Mouse (Mus musculus) ES-E14 (cell line): ENCODE results near the gene Pde6c. TPM values are rescaled to one million over a fixed set of nuclear protein-coding genes. Genes with fewer than 3 reads are reported as not detected.

Experiments used
- DNase-seq: peaks from one replicate; pipeline ENCODE4 v3.0.0-alpha.2; 2013; ENCODE audit warnings: low read depth, low spot score
- H3K27ac ChIP-seq: 2 replicates; pipeline ENCODE4 v1.5.1; 2012; ENCODE audit warnings: low read depth, mild to moderate bottlenecking, low read length, moderate library complexity, mixed read lengths; ENCODE audit not compliant: poor library complexity, insufficient read depth, severe bottlenecking
- H3K36me3 ChIP-seq: 2 replicates; pipeline ENCODE4 v1.6.1; 2012; ENCODE audit warnings: mild to moderate bottlenecking, low read length, moderate library complexity, mixed read lengths; ENCODE audit not compliant: control insufficient read depth, poor library complexity, insufficient read depth, severe bottlenecking
- H3K4me1 ChIP-seq, 2 experiments: fragments of 150-350 bp in 1 of 2; sonication (generic) in 1 of 2; 2 replicates each; pipeline ENCODE4 v1.6.1; 2012; ENCODE audit warnings: low read length in 2 of 2, mild to moderate bottlenecking in 1 of 2, mixed read lengths in 1 of 2; ENCODE audit not compliant: control insufficient read depth in 2 of 2, insufficient read depth in 2 of 2, poor library complexity in 1 of 2
- H3K4me3 ChIP-seq, 2 experiments: fragments of 150-350 bp in 1 of 2; sonication (generic) in 1 of 2; 2 replicates each; pipeline ENCODE4 v1.5.1; 2012; ENCODE audit warnings: low read length in 2 of 2, low read depth in 1 of 2, mild to moderate bottlenecking in 1 of 2, mixed read lengths in 1 of 2; ENCODE audit not compliant: insufficient read depth in 1 of 2, poor library complexity in 1 of 2, severe bottlenecking in 1 of 2
- H3K9ac ChIP-seq: 2 replicates; pipeline ENCODE4 v1.6.1; 2012; ENCODE audit warnings: low read depth, mild to moderate bottlenecking, low read length, mixed read lengths; ENCODE audit not compliant: poor library complexity, insufficient read depth, severe bottlenecking
- H3K9me3 ChIP-seq: fragments of 150-350 bp; sonication (generic); 2 replicates; pipeline ENCODE4 v1.6.1; 2012; ENCODE audit warnings: low read depth, mild to moderate bottlenecking, low read length; ENCODE audit not compliant: control insufficient read depth, insufficient read depth
- CHD2 ChIP-seq: IDR thresholded peaks from 2 replicates; pipeline ENCODE4 v1.6.1; 2014; ENCODE audit warnings: mild to moderate bottlenecking, low read depth, low read length, inconsistent platforms
- HCFC1 ChIP-seq: IDR thresholded peaks from 2 replicates; pipeline ENCODE4 v1.6.1; 2012; ENCODE audit warnings: low read length, inconsistent platforms, borderline replicate concordance; ENCODE audit not compliant: insufficient read depth
- MAFK ChIP-seq: IDR thresholded peaks from 2 replicates; pipeline ENCODE4 v1.6.1; 2014; ENCODE audit warnings: mild to moderate bottlenecking, low read depth, low read length, inconsistent platforms; ENCODE audit not compliant: insufficient read depth
- ZC3H11A ChIP-seq: IDR thresholded peaks from 2 replicates; pipeline ENCODE4 v1.6.1; 2012; ENCODE audit warnings: low read depth, mild to moderate bottlenecking, inconsistent platforms, low read length, borderline replicate concordance
- ZNF384 ChIP-seq: IDR thresholded peaks from 2 replicates; pipeline ENCODE4 v1.6.1; 2012; ENCODE audit warnings: low read depth, low read length, inconsistent platforms
- in situ Hi-C, 2 experiments: fragments of 600-800 bp; cut with MboI; formaldehyde crosslinking; loops; one replicate each; pipeline ENCODE4 v1.15.1; 2025; ENCODE audit warnings: low sequenced_read_pairs in 2 of 2, inconsistent platforms in 1 of 2; ENCODE audit not compliant: unreplicated experiment in 2 of 2
- total RNA-seq: library from RNA; depleted of rRNA; stranded (reverse); fragments of 300-350 nt; gene quantifications from 2 replicates; pipeline ENCODE4 v1.2.3, GENCODE M21; 2012

The Pde6c gene
- total RNA-seq, 1 experiment, result not detected

- TF ChIP-seq ZNF384 (no peak), HCFC1 (no peak)
- Histone ChIP-seq H3K4me3 (no peak overlapping the region), H3K9ac (no peak overlapping the region), H3K27ac (no peak overlapping the region), H3K4me1 (peaks cover 1 to 5% of the 10 kb centered on the region in 2 experiments; a peak in 1 of 4 replicates), H3K36me3 (no peaks in the 10 kb centered on the region), H3K9me3 (no peaks in the 10 kb centered on the region)
- no peak for DNase-seq
- in situ Hi-C loops, result no loop called here
Observed at GRCm38 (mm10) chr19:38109506-38110242, 22.9 kb upstream of the Pde6c start.

- in situ Hi-C loops, result no loop called here
Observed at GRCm38 (mm10) chr19:38111056-38111455, 21.5 kb upstream of the Pde6c start.

GRCm38 (mm10) chr19:38112575-38112974 lies 20.0 kb upstream of the Pde6c start:
- H3K36me3 ChIP-seq, result no peaks in the 10 kb centered on the region
- H3K9me3 ChIP-seq, result no peaks in the 10 kb centered on the region
- no peak for DNase-seq
- H3K27ac ChIP-seq, result no peak overlapping the region
- peaks cover 1 to 5% of the 10 kb centered on the region in 2 experiments; a peak in 1 of 4 replicates for H3K4me1 ChIP-seq
- in situ Hi-C loops, result no loop called here
- H3K9ac ChIP-seq, result no peak overlapping the region
- H3K4me3 ChIP-seq, result no peak overlapping the region
- TF ChIP-seq CHD2, result no peak
- TF ChIP-seq MAFK, result no peak
- no peak for TF ChIP-seq ZNF384
- TF ChIP-seq ZC3H11A, result no peak
- TF ChIP-seq HCFC1, result no peak

More at GRCm38 (mm10) chr19:38111056-38111455, 21.5 kb upstream of the Pde6c start:
- no peak for DNase-seq
- Histone ChIP-seq H3K27ac (no peak overlapping the region), H3K36me3 (no peaks in the 10 kb centered on the region), H3K9me3 (no peaks in the 10 kb centered on the region), H3K4me1 (peaks cover 1 to 5% of the 10 kb centered on the region in 2 experiments; a peak in 1 of 4 replicates), H3K4me3 (no peak overlapping the region), H3K9ac (no peak overlapping the region)
- TF ChIP-seq ZNF384 (no peak), CHD2 (no peak), ZC3H11A (no peak), MAFK (no peak), HCFC1 (no peak)

GRCm38 (mm10) chr19:38114834-38115491 lies 17.6 kb upstream of the Pde6c start:
- H3K4me3 ChIP-seq, result no peak overlapping the region
- no peak for TF ChIP-seq HCFC1
- no peak for TF ChIP-seq ZC3H11A
- no peaks in the 10 kb centered on the region for H3K36me3 ChIP-seq
- no peaks in the 10 kb centered on the region for H3K9me3 ChIP-seq
- no peak overlapping the region for H3K27ac ChIP-seq
- no peak overlapping the region for H3K9ac ChIP-seq
- DNase-seq, result no peak
- in situ Hi-C loops, result no loop called here
- peaks cover 0 to 2% of the 10 kb centered on the region in 2 experiments; a peak in 1 of 4 replicates for H3K4me1 ChIP-seq
